Mouse (Mus musculus): ENCODE measurements around the gene Exo1. TPM values are rescaled to one million over a fixed set of nuclear protein-coding genes. Genes with fewer than 3 reads are reported as not detected.

The Exo1 gene
- polyA plus RNA-seq, 1 experiment, result 0.08 TPM

DNA sequence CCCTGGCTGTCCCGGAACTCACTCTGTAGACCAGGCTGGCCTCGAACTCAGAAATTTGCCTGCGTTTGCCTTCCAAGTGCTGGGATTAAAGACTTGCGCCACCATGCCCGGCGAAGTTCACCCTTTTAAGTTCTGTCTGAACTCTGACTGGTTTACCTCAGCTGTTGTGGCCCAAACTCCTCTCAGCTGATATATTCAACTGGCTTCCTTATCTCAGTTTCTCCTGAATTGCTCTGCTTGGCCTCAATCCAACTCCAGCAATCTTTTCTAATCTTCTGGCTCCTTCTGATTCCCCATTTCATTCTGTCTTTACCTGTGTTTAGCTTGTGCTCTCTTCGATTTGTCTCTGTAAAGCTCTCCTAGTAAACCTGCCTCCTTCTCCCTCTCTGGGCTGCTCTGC, 62.8 kb downstream of the Exo1 start:
- no peak for DNase-seq
- 86% methylated on average over 7 of the region's 7 CpGs for WGBS
- H3K4me3 ChIP-seq (replicated peaks; ENCODE audit: extremely low read depth, low read depth, low read length), result no peak overlapping the region

DNA sequence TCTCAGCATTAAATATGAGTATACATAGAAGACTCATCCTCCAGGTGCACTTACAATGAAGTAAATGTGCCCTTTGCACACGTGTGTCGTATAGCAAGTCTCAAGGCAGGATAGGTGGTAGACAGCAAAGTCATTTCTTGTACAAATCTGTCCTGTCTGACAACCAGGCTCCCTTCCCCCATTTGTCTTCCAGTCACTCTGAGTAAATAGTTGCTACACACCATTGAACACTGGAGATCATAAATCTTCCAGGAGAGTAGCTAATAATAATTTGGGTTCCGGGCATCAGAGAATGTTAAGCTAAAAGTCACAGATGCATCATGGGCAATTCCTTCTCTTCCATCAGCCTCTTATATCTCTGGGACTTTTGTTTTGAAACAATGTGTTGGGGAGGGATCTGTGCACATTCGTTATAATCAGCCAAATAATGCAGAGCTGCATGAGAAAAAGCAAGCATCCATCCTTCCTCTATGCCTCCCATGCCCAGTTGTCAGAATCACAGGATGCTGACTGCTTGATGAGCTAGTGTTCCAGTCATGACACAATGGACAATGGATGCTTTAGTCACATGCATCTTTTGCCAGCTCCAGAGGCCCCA, 66.4 kb downstream of the Exo1 start:
- H3K4me3 ChIP-seq (replicated peaks; ENCODE audit: extremely low read depth, low read depth, low read length), result no peak overlapping the region
- H3K4me1 ChIP-seq (ENCODE audit: control insufficient read depth, insufficient read depth, low read length), result no peaks in the 10 kb centered on the region
- TF ChIP-seq CTCF (IDR thresholded peaks at IDR 0.05; ENCODE audit: insufficient read depth, low read length), result no peak
- TF ChIP-seq POLR2A (IDR thresholded peaks at IDR 0.05; ENCODE audit: borderline replicate concordance, extremely low read depth, low read depth, low read length), result no peak
- no peak for DNase-seq
- 61% methylated on average over 4 of the region's 4 CpGs for WGBS

More for the DNA sequence above, 62.8 kb downstream of the Exo1 start:
- TF ChIP-seq CTCF (IDR thresholded peaks at IDR 0.05; ENCODE audit: insufficient read depth, low read length) (no peak), POLR2A (IDR thresholded peaks at IDR 0.05; ENCODE audit: borderline replicate concordance, extremely low read depth, low read depth, low read length) (no peak)
- no peaks in the 10 kb centered on the region for H3K4me1 ChIP-seq (ENCODE audit: control insufficient read depth, insufficient read depth, low read length)

DNA sequence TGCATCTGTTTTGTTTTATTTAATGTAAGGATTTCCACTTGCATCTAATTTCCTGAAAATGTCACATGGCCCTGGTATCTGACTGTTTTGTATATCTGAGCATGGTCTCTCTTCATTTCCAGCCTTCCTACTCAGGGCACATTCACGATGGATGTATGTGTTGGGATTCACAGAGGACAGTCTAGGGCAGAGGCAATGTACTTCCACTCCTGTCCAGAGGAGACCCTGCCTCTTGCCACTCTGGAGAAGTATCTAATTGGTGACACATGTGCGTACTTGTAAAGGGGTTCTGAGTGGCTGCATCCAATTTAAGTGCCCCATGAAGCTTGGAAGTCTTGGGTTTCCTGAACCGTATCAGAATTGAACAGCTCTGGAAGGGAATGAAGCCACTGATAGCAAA, 70.0 kb downstream of the Exo1 start:
- no peaks in the 10 kb centered on the region for H3K4me1 ChIP-seq (ENCODE audit: control insufficient read depth, insufficient read depth, low read length)
- 83% methylated on average over 3 of the region's 3 CpGs for WGBS
- TF ChIP-seq CTCF (IDR thresholded peaks at IDR 0.05; ENCODE audit: insufficient read depth, low read length) (no peak), POLR2A (IDR thresholded peaks at IDR 0.05; ENCODE audit: borderline replicate concordance, extremely low read depth, low read depth, low read length) (no peak)
- no peak for DNase-seq
- H3K4me3 ChIP-seq (replicated peaks; ENCODE audit: extremely low read depth, low read depth, low read length), result no peak overlapping the region

DNA sequence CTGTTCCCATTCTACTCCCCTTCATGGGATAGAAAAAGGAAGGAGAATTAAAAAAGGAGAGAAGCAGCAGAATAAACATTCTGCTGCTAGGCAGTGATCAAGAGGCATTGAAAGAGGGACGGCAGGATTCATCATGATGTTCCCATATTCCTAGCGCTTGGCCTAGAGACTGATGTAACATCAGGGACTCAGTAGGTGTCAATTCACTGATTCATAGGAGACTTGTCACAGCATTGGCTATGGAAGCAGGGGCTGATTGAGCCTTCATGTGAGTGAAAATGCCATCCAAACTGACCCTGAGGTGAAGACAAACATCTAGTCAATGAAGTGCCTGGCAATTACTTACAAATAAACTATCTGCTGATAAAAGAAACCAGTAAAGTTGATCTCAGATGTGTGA, 70.5 kb downstream of the Exo1 start:
- DNase-seq, result no peak
- no peaks in the 10 kb centered on the region for H3K4me1 ChIP-seq (ENCODE audit: control insufficient read depth, insufficient read depth, low read length)
- 72% methylated on average over 2 of the region's 2 CpGs for WGBS
- no peak overlapping the region for H3K4me3 ChIP-seq (replicated peaks; ENCODE audit: extremely low read depth, low read depth, low read length)
- TF ChIP-seq POLR2A (IDR thresholded peaks at IDR 0.05; ENCODE audit: borderline replicate concordance, extremely low read depth, low read depth, low read length) (no peak), CTCF (IDR thresholded peaks at IDR 0.05; ENCODE audit: insufficient read depth, low read length) (no peak)

DNA sequence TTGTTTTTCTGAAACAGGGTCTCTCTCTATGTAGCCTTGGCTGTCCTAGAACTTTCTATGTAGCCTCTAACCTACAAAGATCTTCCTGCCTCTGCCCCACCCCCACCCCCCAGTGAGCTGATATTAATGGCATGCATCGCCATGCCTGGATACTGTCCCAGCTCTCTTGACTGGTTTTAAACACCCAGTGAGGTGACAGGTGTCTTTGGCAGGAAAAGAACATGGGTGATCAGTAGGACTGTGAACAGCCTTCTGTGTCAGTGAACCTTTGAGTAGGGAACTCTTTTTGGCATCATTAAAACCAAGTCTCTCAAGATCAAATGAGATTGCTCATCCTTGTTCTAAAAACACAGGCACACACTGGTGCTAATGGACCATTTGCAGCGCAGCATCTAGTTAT, 81.4 kb downstream of the Exo1 start:
- Histone ChIP-seq H3K4me3 (replicated peaks; ENCODE audit: extremely low read depth, low read depth, low read length) (no peak overlapping the region), H3K4me1 (ENCODE audit: control insufficient read depth, insufficient read depth, low read length) (no peaks in the 10 kb centered on the region)
- DNase-seq, result no peak
- no peak for TF ChIP-seq POLR2A (IDR thresholded peaks at IDR 0.05; ENCODE audit: borderline replicate concordance, extremely low read depth, low read depth, low read length)
- no peak for TF ChIP-seq CTCF (IDR thresholded peaks at IDR 0.05; ENCODE audit: insufficient read depth, low read length)
- WGBS, result 83% methylated on average over 2 of the region's 2 CpGs

Other genes starting within 250 kb of the Exo1 start
- gene Opn3, start 187.8 kb upstream of the Exo1 start, polyA plus RNA-seq (2012; rRNA removed), result 1.7 and 3.6 TPM in 2 replicates
- 8.0 and 16.3 TPM in 2 replicates for gene Chml, start 187.7 kb upstream of the Exo1 start, polyA plus RNA-seq (2012; rRNA removed)
- gene Wdr64, start 182.0 kb upstream of the Exo1 start, polyA plus RNA-seq (2012; rRNA removed), result not detected in 2 replicates
- gene Gm38100, start 39.7 kb downstream of the Exo1 start, polyA plus RNA-seq (2012; rRNA removed), result not detected in 2 replicates
- not detected in 2 replicates for gene Rbm8a2, start 98.5 kb downstream of the Exo1 start, polyA plus RNA-seq (2012; rRNA removed)

All from lung, adult 2 months (tissue).